Mouse (Mus musculus): ENCODE measurements around the gene 1700025G04Rik.

DNA sequence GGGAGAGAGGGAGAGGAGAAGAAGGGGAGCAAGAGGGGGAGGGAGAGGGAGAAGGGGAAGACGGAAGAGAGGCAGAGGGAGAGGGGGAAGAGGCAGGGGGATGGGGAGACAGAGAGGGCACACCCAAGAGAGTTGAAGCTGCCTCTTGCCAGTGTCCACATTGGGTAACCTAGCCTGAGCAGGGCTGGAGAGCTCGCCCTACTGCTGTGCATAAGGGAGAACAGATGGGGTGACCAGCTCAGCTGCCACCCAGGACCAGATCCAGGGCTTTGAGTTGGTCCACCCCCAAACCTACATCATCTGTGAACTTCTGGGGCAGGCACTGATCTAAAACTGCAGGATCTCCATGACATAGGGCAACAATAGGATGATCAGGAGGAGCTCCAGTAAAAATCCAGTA, 125.1 kb downstream of the 1700025G04Rik start:
- no peak for TF ChIP-seq CTCF (IDR thresholded peaks at IDR 0.05; ENCODE audit: borderline replicate concordance, control insufficient read depth, extremely low read depth, insufficient read depth, low read length, poor library complexity)
- TF ChIP-seq POLR2A (IDR thresholded peaks at IDR 0.05; ENCODE audit: control insufficient read depth, extremely low read depth, insufficient read depth, low read length, poor library complexity) = no peak

Measured in thymus, adult 2 months (tissue).